Mouse (Mus musculus): Measurements from ENCODE around the gene Chac2.
"Not testable (repeated sequence)": the region's sequence is repeated elsewhere in the genome, so short reads cannot be mapped to it uniquely, and the experiment has no call there.

The Chac2 gene

DNA sequence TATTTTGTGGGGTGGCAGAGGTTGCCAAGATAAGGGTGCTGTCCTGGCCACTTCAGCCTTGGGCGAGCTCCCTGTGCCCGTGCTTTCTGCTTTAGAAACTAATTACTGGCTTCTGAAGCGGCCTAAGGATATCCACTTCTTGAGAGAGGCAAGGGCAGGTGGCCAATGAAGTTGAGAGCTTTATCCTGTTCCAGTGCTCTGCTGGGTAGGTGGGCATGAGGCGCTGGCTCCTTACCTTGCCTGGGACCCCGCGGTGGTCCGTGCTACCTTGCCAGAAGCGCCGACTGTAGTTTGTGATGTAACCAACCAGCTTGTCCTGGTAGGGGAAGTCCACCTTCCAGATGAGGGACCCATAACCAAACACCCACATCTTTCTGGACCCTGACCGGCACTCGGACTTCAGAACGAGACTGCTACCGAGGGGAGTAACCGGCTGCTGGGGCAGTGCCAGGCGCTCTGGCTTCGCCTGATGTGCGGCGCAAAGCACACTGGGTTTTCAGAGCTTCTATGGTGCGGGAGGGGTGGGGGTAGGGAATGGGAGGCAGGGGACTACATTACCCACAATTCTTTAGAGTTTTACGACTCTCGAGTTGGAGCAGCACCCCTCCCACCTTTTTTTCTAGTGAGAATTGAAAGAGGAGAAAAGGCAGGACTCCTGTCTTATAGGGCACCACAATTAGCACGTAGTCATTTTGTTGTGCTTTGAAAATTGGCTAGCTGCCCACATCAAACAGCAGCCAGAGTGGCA is at the start of gene Chac2:
Gene Chac2 (minus strand): TSS at position 474 of the 748 bp plus-strand sequence.
- peak; percentile 69 for DNase-seq (ENCODE audit: low spot score)

- no peak for DNase-seq (ENCODE audit: low spot score)
These were observed 48.8 kb upstream of the Chac2 start for GRCm38 (mm10) chr11:31034958-31035357.

GRCm38 (mm10) chr11:31017466-31017865 is 31.3 kb upstream of the Chac2 start:
- not testable (repeated sequence) for DNase-seq (ENCODE audit: low spot score)

GRCm38 (mm10) chr11:31009668-31010067 is 23.5 kb upstream of the Chac2 start:
- not testable (repeated sequence) for DNase-seq (ENCODE audit: low spot score)

- no peak for DNase-seq (ENCODE audit: low spot score)
These were observed 15.2 kb upstream of the Chac2 start for GRCm38 (mm10) chr11:31001169-31001908.

- DNase-seq (ENCODE audit: low spot score) = no peak
These were observed 13.9 kb upstream of the Chac2 start for GRCm38 (mm10) chr11:31000028-31000427.

DNA sequence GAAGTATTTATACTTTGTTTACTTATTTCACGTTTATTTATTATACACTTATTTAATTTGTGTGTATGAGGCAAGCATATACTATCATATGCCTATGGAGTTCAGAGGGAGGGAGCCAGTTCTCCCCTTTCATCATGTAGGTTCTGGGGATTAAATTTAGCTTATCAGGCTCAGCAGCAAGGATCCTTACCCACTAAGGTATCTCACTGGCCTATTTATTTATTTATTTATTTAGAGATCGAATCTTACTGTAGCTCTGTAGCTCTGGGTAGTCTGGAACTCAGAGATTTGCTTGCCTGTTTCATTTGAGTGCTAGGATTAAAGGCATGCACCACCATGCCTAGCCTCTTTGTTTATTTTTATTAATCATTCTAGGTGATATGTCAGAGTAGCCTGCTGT is 12.6 kb upstream of the Chac2 start:
- DNase-seq (ENCODE audit: low spot score) = no peak

DNA sequence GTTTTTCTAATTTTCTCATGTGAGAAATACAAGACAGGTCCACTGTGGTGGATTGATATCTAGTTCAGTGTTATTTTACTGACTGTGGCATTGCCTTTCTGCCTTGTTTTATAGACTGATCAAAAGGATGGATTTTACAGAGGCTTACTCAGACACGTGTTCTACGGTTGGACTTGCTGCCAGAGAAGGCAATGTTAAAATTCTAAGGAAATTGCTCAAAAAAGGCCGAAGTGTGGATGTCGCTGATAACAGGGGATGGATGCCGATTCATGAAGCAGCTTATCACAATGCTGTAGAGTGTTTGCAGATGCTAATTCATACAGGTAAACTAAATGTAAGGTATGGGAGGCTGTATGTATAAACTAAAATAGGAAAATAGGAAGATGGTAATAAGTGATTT is 12.0 kb upstream of the Chac2 start:
- DNase-seq (ENCODE audit: low spot score) = no peak

- no peak for DNase-seq (ENCODE audit: low spot score)
These were observed 10.5 kb upstream of the Chac2 start for GRCm38 (mm10) chr11:30996670-30997069.

- no peak for DNase-seq (ENCODE audit: low spot score)
These were observed 471 bp upstream of the Chac2 start for GRCm38 (mm10) chr11:30986625-30987017.

GRCm38 (mm10) chr11:30985237-30985636 is 913 bp downstream of the Chac2 start:
- no peak for DNase-seq (ENCODE audit: low spot score)

GRCm38 (mm10) chr11:30954279-30954725 is 31.8 kb downstream of the Chac2 start, which contains the start of gene Erlec1:
TSS of gene Erlec1 (minus strand) at chr11:30954335.
- peak; percentile 76 for DNase-seq (ENCODE audit: low spot score)

GRCm38 (mm10) chr11:30953469-30954154 is 32.5 kb downstream of the Chac2 start:
- peak; percentile 18 for DNase-seq (ENCODE audit: low spot score)

GRCm38 (mm10) chr11:30952829-30953228 is 33.3 kb downstream of the Chac2 start:
- DNase-seq (ENCODE audit: low spot score) = no peak

GRCm38 (mm10) chr11:30943522-30943921 is 42.6 kb downstream of the Chac2 start:
- no peak for DNase-seq (ENCODE audit: low spot score)

DNA sequence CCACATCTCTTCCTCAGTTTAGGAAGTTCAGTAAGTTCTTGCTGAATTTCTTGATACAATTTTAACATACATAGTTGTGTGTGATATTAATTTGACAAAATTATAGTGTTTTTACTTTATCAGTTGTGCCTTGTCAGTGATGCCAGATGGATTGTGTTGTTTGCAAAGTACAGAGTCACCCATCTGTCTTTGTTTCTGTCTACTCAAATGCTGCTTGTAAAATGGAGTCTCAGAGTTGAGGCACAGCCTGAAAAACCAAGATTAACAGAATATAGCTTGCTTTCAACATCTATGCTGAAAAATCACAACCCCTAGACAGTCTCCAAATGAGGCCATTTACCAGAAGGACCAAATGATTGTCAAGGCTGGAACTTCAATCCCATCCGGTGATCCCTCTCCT is 57.7 kb downstream of the Chac2 start:
- no peak for DNase-seq (ENCODE audit: low spot score)

GRCm38 (mm10) chr11:30928079-30928478 is 58.1 kb downstream of the Chac2 start:
- no peak for DNase-seq (ENCODE audit: low spot score)

All from urinary bladder, postnatal 25 days (tissue).